Mouse (Mus musculus) frontal cortex, postnatal 14 days (tissue): ENCODE measurements at regions not wholly inside any gene's neighbourhood (a gene's known extent, or its start where the extent isn't known, plus 50 kb on each side); places are given as distances from the start of the nearest gene placed in this dataset.

Experiments
- DNase-seq, 2 experiments: peaks; one replicate each; pipeline ENCODE4 v3.0.0; 2022; ENCODE audit warnings: low spot score in 2 of 2

DNA sequence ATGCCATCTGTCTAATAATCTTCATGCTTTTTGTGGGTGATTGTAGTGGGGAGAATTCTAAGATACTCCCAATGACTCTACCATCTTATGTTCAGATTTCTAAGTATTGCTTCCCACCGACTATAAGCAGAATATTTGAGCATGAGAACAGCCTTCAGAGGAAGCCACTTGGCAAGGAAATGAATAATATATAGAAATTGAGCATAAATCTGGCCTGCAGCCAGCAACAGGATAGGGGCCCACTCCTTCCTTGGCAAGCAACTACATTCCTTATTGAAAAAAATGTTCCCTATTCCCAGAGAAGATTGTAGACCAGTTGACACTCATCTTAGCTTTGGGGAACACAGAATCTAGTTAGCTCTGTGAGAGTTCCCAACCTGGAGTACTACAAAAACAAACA is 591.5 kb upstream of the A1bg start:
- peak in 1 of 2 experiments; percentile 16 for DNase-seq

DNA sequence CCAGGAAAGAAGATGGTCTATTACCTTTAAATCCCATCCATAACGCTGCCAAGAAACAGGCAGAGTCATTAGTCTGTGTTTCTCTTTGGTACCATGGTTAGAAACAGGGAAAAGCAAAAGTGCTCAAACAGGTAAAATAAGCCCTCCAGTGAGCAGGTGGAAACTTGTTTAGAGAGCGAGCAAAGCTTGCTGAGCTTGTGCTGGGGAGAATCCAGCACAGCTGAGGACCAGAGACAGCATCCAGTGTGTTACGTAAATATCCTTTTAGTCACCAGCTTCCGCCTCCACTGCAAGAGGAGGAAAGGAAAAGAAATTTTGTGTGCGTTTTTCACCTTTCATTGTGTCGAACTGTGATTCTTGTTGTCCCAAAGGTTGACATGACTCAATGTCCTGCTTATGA is 586.0 kb upstream of the A1bg start:
- no peak for DNase-seq

GRCm38 (mm10) chr15:61506361-61506897 is 583.6 kb upstream of the A1bg start:
- no peak for DNase-seq

GRCm38 (mm10) chr15:61503436-61503835 is 580.6 kb upstream of the A1bg start:
- DNase-seq = no peak

DNA sequence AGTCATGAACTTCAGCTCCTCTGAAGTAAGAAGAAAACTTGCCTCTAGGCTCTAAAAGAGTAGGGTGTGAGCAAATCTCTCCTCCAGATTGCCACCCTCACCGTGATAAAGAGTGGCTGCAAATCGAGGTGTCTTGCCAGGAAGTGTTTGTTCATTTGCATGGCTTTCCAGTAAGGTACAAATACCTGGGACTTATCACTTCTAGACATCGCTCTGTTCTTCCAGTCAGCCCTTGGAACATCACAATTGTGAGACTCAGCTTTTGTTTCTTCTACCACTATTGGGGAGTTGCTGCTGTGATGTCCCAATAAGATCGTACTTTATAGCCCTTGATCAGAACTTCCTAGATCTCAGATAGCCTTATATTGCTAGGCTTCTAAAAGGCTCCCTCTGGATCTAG is 566.9 kb upstream of the A1bg start:
- no peak for DNase-seq

GRCm38 (mm10) chr15:61481861-61482260 is 559.0 kb upstream of the A1bg start:
- DNase-seq = no peak

DNA sequence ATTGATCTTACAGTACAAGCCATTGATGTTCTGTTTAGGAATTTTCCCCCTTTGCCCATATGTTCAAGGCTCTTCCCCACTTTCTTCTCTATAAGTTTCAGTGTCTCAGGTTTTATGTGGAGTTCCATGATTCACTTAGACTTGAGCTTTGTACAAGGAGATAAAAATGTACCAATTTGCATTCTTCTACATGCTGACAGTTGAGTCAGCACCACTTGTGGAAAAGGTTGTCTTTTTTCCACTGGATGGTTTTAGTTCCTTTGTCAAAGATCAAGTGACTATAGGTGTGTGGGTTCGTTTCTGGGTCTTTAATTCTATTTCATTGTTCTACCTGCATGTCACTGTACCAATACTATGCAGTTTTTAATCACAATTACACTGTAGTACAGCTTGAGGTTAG is 551.1 kb upstream of the A1bg start:
- no peak for DNase-seq

DNA sequence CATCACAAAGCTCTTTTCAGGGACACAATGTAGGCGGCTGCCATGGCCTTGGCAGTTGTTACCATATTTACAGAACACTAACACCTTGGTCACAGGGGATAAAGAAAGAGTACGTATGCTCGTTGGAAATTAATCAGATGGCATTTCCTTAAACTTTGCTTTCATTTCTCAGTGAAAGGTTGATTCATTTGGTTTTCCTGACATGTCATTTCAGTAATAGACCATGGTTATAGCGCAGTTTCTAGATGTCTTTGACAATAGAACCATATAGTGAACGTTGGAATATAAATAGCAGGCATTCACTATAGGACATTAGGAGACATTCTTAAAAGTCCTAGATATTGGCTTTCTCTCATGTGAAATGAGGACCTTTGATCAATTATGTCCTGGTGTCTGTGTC is 532.2 kb upstream of the A1bg start:
- DNase-seq = no peak

GRCm38 (mm10) chr15:61454350-61454671 is 531.5 kb upstream of the A1bg start:
- DNase-seq = no peak

DNA sequence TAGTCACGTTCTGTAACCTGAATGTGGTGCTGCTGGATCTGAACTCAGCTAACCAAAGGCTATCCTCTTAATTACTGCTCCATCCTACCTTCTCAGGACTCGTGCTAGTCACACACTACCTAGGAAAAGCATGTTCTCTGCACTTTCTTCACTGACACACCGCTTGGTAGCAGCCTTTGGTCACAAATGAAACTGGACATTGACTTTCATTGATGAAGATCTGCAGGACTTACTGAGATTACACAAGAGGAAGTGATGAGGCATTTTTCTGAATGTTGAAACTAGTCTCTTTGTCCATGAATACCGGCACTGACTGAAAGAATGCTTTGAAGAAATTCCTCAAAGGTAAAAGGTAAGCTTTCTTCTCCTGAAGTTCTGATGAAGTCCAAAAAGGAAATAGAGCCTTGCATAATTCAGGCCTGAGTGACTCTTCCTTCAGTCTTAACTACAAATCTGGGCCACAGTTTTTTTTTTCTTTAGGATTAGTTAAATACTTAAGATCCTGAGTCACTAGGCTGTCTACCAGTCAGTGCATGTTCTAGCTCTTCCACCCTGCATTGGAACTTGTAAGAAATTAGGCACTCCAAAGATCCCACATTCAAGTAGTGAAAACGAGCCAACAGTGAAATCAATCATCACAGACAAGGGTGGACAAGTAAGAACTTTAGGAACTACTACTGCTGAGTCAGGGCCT is 531.0 kb upstream of the A1bg start:
- DNase-seq = no peak

DNA sequence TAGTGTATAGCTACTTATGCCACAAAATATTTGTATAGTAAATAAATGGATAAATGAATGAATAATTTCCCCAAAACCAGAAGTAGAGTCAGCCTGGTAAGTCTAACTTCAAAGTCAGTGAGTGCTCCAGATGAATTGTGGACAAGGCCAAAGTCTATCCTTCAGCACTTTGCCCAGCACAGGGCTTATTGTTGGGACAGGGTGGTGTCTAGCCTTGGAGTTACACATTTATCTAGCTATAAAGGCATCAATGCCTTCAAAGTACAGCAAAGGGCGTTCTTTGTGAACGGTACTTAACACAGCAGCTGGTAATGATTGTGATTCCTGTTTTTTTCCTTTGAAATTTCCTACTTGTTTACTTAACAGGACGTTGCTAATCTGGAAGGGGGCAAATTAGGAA is 527.4 kb upstream of the A1bg start:
- no peak for DNase-seq

- no peak for DNase-seq
These were observed 525.7 kb upstream of the A1bg start for GRCm38 (mm10) chr15:61448482-61448881.

DNA sequence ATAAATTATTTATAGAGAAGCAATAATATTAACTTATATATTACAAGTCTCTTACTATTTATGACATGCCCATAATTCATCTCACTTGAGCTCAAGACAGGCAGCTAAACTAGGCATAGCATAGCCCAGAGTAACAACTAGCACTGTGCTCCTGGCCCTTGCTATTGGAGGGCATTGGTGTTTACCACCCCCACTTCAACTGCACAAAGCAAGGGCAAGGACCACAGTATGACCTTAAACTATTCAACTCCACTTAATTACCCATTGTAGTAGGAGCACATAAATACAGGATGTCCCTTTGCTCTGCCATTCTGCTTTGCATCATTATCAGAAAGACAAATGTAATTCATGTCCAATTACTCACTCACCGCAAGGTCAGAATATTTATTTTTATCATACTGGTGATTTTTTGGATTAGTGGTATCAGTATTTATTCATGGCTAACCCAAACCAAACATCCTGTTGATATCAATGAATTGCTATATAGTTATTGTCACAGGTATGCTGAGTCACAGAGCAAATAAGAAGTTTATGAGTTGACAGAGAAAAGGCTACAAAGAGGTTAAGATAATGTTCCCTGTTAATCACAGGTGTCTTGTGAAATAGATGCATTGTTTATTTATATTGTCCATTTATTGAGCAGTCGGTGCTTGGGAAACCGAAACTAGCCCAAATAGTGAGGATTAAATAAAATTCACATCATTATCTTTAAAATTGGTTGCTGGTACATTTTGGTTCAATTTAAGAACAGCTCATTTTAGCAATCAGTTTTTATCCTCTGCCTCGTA is 523.4 kb upstream of the A1bg start:
- DNase-seq = no peak

DNA sequence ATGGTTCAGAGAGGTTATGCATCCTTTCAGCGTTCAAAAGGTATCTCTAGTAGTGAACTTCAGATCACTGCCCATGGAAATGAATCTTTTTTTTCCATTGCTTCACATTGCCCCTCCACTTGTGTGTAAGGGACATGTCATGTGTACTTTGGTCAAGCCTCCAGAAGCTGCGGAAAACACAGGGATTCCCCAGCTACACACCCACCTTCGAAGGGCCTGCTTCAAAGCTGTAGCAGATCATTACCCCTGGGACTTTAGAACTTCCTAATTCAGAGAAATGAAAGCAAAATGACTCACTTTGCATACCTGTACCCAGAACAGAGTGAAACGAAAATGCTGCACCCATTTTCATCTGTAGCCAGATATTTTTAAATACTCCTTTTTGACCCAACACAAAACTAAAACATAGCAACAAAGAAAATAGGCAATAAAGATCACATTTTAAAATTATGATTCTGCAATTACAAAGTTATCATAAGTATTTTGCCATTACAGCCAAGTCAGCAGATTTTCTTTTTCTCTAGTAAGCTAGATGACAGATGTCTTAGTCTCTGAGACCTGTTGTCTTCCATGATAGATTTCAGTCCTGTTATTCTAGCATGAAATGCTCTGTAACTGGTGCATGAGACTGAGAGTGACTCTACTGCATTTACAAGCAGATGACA is 519.1 kb upstream of the A1bg start:
- no peak for DNase-seq

- DNase-seq = no peak
These were observed 518.2 kb upstream of the A1bg start for GRCm38 (mm10) chr15:61441012-61441411.

GRCm38 (mm10) chr15:61440284-61440683 is 517.5 kb upstream of the A1bg start:
- DNase-seq = no peak

DNA sequence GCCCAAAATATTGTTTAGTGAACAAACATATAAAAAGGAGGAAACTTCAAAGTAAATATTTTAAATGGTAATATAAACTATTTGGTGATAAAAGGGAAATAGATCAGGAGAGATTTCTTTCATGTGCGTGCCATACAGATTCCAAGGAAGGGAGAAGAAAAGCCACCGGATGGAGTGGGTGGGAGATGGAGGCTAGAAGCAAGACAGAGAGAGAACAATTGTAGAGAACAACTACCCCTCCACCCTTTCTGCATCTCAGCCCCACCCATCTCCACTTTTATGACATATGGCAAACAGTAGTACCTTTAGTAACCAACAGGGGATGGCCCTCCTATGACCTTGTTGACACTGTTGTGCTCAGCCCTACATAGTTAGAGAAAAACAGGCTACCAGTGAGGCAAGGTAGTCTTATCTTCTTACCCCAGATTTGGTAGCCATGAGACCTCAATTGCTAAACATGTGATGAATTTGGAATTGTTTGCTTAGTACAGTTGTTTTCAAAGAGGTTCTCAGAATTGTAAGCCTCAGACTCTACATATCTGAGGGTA is 516.9 kb upstream of the A1bg start:
- no peak for DNase-seq

DNA sequence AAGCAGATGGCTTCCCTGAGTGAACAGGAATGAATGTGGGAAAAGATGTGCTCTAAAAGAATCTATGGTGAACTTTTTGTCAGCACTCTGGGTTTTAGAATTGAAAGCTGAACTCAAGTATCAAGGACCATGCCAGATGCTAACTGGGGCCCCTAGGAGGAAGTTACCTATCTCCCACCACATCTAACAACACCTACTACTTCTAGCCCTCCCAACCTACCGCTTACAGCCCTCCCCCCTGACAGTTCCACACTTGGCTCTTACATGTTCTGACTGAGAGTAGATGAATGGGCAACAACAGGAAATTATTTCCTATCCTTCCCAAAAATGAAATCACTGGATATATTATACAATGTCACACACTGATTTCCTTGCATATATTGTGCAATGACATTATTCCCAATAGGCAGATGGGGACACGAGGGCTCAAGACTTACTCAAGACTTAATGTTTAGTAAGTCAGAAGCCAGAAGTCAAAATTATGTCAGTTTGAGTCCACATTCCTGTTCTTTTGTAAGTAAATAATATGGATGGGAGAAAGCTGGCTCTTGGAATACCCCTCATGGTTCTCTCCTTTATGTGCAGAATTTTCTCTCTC is 506.1 kb upstream of the A1bg start:
- DNase-seq = no peak

DNA sequence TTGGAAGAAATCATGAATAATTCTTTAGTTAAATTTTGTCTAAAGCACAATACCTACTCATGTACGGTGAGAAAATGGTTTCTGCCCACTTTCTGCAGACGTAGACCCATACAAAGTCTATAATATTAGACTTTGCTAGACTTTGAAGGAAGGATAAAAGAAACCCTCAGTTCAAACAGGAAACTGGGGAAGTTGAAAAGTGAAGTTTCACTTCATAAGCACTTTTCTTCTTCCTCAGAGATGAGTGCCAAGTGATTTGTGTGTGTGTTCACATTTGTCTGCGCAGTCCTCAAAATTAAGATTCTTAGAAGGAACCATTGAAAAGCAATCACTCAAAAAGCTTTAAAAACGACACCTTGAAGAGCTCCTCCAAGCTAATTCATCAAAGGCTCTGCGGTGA is 500.2 kb upstream of the A1bg start:
- DNase-seq = no peak

DNA sequence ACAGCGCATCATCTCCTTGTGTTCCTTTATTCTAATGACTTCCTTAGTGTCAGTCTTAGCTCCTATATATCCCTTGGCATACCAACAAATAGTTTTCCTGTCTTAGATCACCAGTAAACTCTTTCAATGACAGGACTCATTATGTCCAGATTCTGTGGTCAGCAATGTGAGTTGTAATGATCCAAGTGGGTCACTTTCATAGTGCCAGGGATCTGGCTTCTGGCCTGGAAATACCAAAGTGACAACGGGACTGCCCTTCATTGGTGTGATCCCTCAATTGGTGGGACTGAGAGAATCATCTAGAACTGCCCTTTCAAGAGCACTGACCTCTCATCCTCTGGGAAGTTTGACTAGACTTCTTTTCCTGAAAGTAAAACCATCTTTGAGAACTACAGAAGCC is 494.7 kb upstream of the A1bg start:
- no peak for DNase-seq

- DNase-seq = no peak
These were observed 494.0 kb upstream of the A1bg start for GRCm38 (mm10) chr15:61416841-61417240.

DNA sequence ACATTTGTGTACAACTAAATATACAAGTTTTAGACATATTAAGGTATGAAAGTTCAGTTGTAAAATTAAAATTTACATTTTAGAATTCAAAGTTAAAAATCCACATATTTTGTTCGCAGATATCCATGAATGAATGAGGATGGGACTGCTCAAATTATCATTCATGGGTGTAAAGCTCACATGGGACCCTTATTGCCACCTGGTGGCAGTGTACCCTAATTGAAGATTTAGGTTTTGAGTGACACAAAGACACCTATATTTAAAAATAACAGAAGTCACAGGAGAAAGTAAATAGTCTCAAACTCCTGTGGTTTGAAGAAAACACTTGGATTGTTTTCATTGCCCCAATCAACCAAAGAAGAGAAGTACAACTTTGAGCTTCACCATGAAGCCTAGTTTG is 492.8 kb upstream of the A1bg start:
- no peak for DNase-seq
